Mouse (Mus musculus) olfactory bulb, adult 2 months (tissue): Measurements from ENCODE around the gene Acsbg1.

ENCODE experiments used
- CTCF ChIP-seq: fragments of 200-500 bp; IDR thresholded peaks from 2 replicates; pipeline ENCODE4 v1.5.1; 2012; ENCODE audit warnings: low read depth, mild to moderate bottlenecking, low read length, moderate library complexity; ENCODE audit not compliant: insufficient read depth
- POLR2A ChIP-seq: fragments of 200-500 bp; IDR thresholded peaks from 2 replicates; pipeline ENCODE4 v1.6.1; 2012; ENCODE audit warnings: mild to moderate bottlenecking, low read depth, low read length, moderate library complexity; ENCODE audit not compliant: insufficient read depth

DNA sequence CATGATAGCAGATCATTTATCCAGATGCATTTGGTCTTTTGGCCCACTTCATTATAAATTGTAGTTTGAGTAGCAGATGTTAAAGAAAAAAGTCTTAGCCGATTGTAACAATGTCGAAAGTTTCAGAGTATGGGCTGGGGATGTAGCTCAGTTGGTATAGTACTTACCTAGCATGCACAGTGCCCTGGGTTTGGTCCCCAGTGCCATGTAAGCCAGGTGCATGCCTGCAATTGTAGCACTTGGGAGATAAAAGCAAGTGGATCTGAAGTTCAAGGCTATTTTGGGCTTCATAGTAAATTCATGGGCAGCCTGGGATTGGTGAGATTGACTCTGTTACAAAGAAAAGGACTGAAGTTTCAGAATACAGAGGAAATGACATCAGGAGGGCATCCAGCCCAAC is 40.9 kb upstream of the Acsbg1 start:
- TF ChIP-seq CTCF = no peak
- TF ChIP-seq POLR2A = no peak
